Mouse (Mus musculus) neural tube, embryonic 12.5 days (tissue): ENCODE measurements around the gene Stk4. TPM values are rescaled to one million over a fixed set of nuclear protein-coding genes. Genes with fewer than 3 reads are reported as not detected.

Experiments used
- ATAC-seq: fragments of 200-750 bp; cut with Nextera tagmentation; 2 replicates; pipeline ENCODE4 v1.8.0; 2017; ENCODE audit warnings: low read depth, mild to moderate bottlenecking, moderate TSS enrichment, moderate library complexity; ENCODE audit not compliant: low FRiP score
- H3K27ac ChIP-seq: fragments of 300-500 bp; sonication (generic); 2 replicates; pipeline ENCODE4 v1.5.1; 2016
- H3K27me3 ChIP-seq: fragments of 300-500 bp; sonication (generic); replicated peaks from 2 replicates; pipeline ENCODE4 v1.6.1; 2016; ENCODE audit warnings: mild to moderate bottlenecking
- H3K36me3 ChIP-seq: fragments of 300-500 bp; sonication (generic); 2 replicates; pipeline ENCODE4 v1.6.1; 2016; ENCODE audit warnings: mild to moderate bottlenecking
- H3K4me1 ChIP-seq: fragments of 300-500 bp; sonication (generic); 2 replicates; pipeline ENCODE4 v1.6.1; 2016
- H3K4me2 ChIP-seq: fragments of 300-500 bp; sonication (generic); replicated peaks from 2 replicates; pipeline ENCODE4 v1.6.1; 2016; ENCODE audit warnings: mild to moderate bottlenecking
- H3K4me3 ChIP-seq: fragments of 300-500 bp; sonication (generic); 2 replicates; pipeline ENCODE4 v1.5.1; 2016
- H3K9ac ChIP-seq: fragments of 300-500 bp; sonication (generic); 2 replicates; pipeline ENCODE4 v1.6.1; 2016; ENCODE audit warnings: mild to moderate bottlenecking
- H3K9me3 ChIP-seq: fragments of 300-500 bp; sonication (generic); 2 replicates; pipeline ENCODE4 v1.6.1; 2016; ENCODE audit warnings: mild to moderate bottlenecking
- WGBS: fragments of 180-500 bp; shearing (Covaris S2); methylation state at CpG from one replicate; pipeline ENCODE4 v1.1.7; 2016; 5-methylcytosine and 5-hydroxymethylcytosine counted together
- polyA plus RNA-seq: library from polyadenylated mRNA; unstranded; fragments of >200 nt; fragmentation: Nextera tagmentation; extraction: Ambion mirVana; gene quantifications from 2 replicates; pipeline ENCODE4 v1.2.1, GENCODE M21; 2016

Gene Stk4
- polyA plus RNA-seq, result 27.7 and 28.8 TPM in 2 replicates

- Histone ChIP-seq H3K27ac (peak within 1 kb of the TSS; percentile 69; the same call in 1 of the 2 replicates), H3K4me2 (peak within 1 kb of the TSS; percentile 76), H3K4me1 (peaks cover 22% of the 10 kb centered on the region), H3K36me3 (peaks cover 7% of the 10 kb centered on the region), H3K9ac (peak within 1 kb of the TSS; percentile 83), H3K27me3 (no peaks in the 10 kb centered on the region), H3K4me3 (peak within 1 kb of the TSS; percentile 96), H3K9me3 (no peaks in the 10 kb centered on the region)
- under 1% methylated on average over 45 of the region's 45 CpGs for WGBS
- ATAC-seq, result peak; percentile 49
Observed at GRCm38 (mm10) chr2:164070142-164070764, at the start of gene Stk4. TSS of gene Stk4 (plus strand) at chr2:164070322.

- Histone ChIP-seq H3K9ac (no peak overlapping the region), H3K36me3 (peaks cover 29% of the 10 kb centered on the region), H3K4me2 (no peak overlapping the region), H3K9me3 (no peaks in the 10 kb centered on the region), H3K4me1 (no peaks in the 10 kb centered on the region; the same call in 1 of the 2 replicates), H3K4me3 (no peak overlapping the region), H3K27me3 (no peaks in the 10 kb centered on the region), H3K27ac (no peak overlapping the region)
- WGBS, result 50% methylated on average over 2 of the region's 2 CpGs
- no peak for ATAC-seq
Observed at GRCm38 (mm10) chr2:164022104-164022503, 48.0 kb upstream of the Stk4 start.

- Histone ChIP-seq H3K4me3 (no peak within 1 kb of the TSS), H3K4me1 (no peaks in the 10 kb centered on the region; the same call in 1 of the 2 replicates), H3K9me3 (no peaks in the 10 kb centered on the region), H3K36me3 (no peaks in the 10 kb centered on the region), H3K9ac (no peak within 1 kb of the TSS), H3K27me3 (no peaks in the 10 kb centered on the region), H3K4me2 (no peak within 1 kb of the TSS), H3K27ac (no peak within 1 kb of the TSS)
- no peak for ATAC-seq
- WGBS, result 85% methylated on average over 16 of the region's 16 CpGs
Observed at GRCm38 (mm10) chr2:164025150-164025549, 45.0 kb upstream of the Stk4 start, which contains the start of gene Pabpc1l. TSS of gene Pabpc1l (plus strand) at chr2:164025450.

- Histone ChIP-seq H3K9me3 (no peaks in the 10 kb centered on the region), H3K36me3 (no peaks in the 10 kb centered on the region), H3K27ac (no peak overlapping the region), H3K4me3 (no peak overlapping the region), H3K27me3 (no peaks in the 10 kb centered on the region), H3K4me1 (no peaks in the 10 kb centered on the region), H3K4me2 (no peak overlapping the region), H3K9ac (no peak overlapping the region)
- WGBS, result 70% methylated on average over 10 of the region's 10 CpGs
- no peak for ATAC-seq
Observed at GRCm38 (mm10) chr2:164031147-164031546, 39.0 kb upstream of the Stk4 start.

- Histone ChIP-seq H3K27ac (no peak overlapping the region), H3K4me2 (no peak overlapping the region), H3K36me3 (no peaks in the 10 kb centered on the region), H3K4me1 (no peaks in the 10 kb centered on the region), H3K9ac (no peak overlapping the region), H3K9me3 (no peaks in the 10 kb centered on the region), H3K27me3 (no peaks in the 10 kb centered on the region), H3K4me3 (no peak overlapping the region)
- ATAC-seq, result no peak
- WGBS, result 92% methylated on average over 3 of the region's 3 CpGs
Observed at GRCm38 (mm10) chr2:164032973-164033372, 37.1 kb upstream of the Stk4 start.

- Histone ChIP-seq H3K9me3 (no peaks in the 10 kb centered on the region), H3K9ac (no peak overlapping the region), H3K4me1 (no peaks in the 10 kb centered on the region), H3K27ac (no peak overlapping the region), H3K4me3 (no peak overlapping the region), H3K4me2 (no peak overlapping the region), H3K36me3 (no peaks in the 10 kb centered on the region), H3K27me3 (no peaks in the 10 kb centered on the region)
- 61% methylated on average over 10 of the region's 10 CpGs for WGBS
- ATAC-seq, result no peak
Observed at GRCm38 (mm10) chr2:164036520-164037019, 33.6 kb upstream of the Stk4 start.

- Histone ChIP-seq H3K4me3 (no peak overlapping the region), H3K9ac (no peak overlapping the region), H3K4me1 (no peaks in the 10 kb centered on the region), H3K27me3 (no peaks in the 10 kb centered on the region), H3K9me3 (no peaks in the 10 kb centered on the region), H3K4me2 (no peak overlapping the region), H3K36me3 (no peaks in the 10 kb centered on the region), H3K27ac (no peak overlapping the region)
- no peak for ATAC-seq
- WGBS, result 86% methylated on average over 1 of the region's 1 CpGs
Observed at GRCm38 (mm10) chr2:164038407-164039028, 31.6 kb upstream of the Stk4 start.

- Histone ChIP-seq H3K36me3 (no peaks in the 10 kb centered on the region), H3K4me1 (no peaks in the 10 kb centered on the region), H3K27ac (no peak overlapping the region), H3K9ac (no peak overlapping the region), H3K9me3 (no peaks in the 10 kb centered on the region), H3K4me2 (no peak overlapping the region), H3K27me3 (no peaks in the 10 kb centered on the region), H3K4me3 (no peak overlapping the region)
- ATAC-seq, result no peak
- 88% methylated on average over 6 of the region's 6 CpGs for WGBS
Observed at GRCm38 (mm10) chr2:164040949-164041348, 29.2 kb upstream of the Stk4 start.

- Histone ChIP-seq H3K9ac (no peak overlapping the region), H3K4me2 (no peak overlapping the region), H3K27me3 (no peaks in the 10 kb centered on the region), H3K27ac (no peak overlapping the region), H3K9me3 (no peaks in the 10 kb centered on the region), H3K36me3 (no peaks in the 10 kb centered on the region), H3K4me3 (no peak overlapping the region), H3K4me1 (no peaks in the 10 kb centered on the region)
- WGBS, result 84% methylated on average over 2 of the region's 2 CpGs
- ATAC-seq, result no peak
Observed at GRCm38 (mm10) chr2:164041523-164041922, 28.6 kb upstream of the Stk4 start.

GRCm38 (mm10) chr2:164047197-164047690 is 22.9 kb upstream of the Stk4 start:
- 7% methylated on average over 12 of the region's 16 CpGs for WGBS
- ATAC-seq, result no peak
- no peak overlapping the region for H3K27ac ChIP-seq
- peak overlapping the region; percentile 35; the same call in 1 of the 2 replicates for H3K9ac ChIP-seq
- H3K27me3 ChIP-seq, result no peaks in the 10 kb centered on the region
- no peaks in the 10 kb centered on the region for H3K9me3 ChIP-seq
- H3K4me1 ChIP-seq, result 0 out of 2 replicates have a peak, but pooled peaks cover 3% of the 10 kb centered on the region
- peak overlapping the region; percentile 15; the same call in 1 of the 2 replicates for H3K4me3 ChIP-seq
- H3K4me2 ChIP-seq, result peak overlapping the region; percentile 56
- peaks cover 4% of the 10 kb centered on the region; the same call in 1 of the 2 replicates for H3K36me3 ChIP-seq

GRCm38 (mm10) chr2:164053767-164054166 is 16.4 kb upstream of the Stk4 start:
- no peak overlapping the region for H3K4me3 ChIP-seq
- H3K27ac ChIP-seq, result no peak overlapping the region
- ATAC-seq, result no peak
- WGBS, result 91% methylated on average over 8 of the region's 8 CpGs
- H3K9me3 ChIP-seq, result no peaks in the 10 kb centered on the region
- no peak overlapping the region for H3K9ac ChIP-seq
- H3K27me3 ChIP-seq, result no peaks in the 10 kb centered on the region
- no peak overlapping the region for H3K4me2 ChIP-seq
- H3K4me1 ChIP-seq, result no peaks in the 10 kb centered on the region
- H3K36me3 ChIP-seq, result peaks cover 56% of the 10 kb centered on the region

GRCm38 (mm10) chr2:164054671-164055070 is 15.5 kb upstream of the Stk4 start:
- no peaks in the 10 kb centered on the region for H3K4me1 ChIP-seq
- ATAC-seq, result no peak
- H3K4me2 ChIP-seq, result no peak overlapping the region
- 94% methylated on average over 8 of the region's 8 CpGs for WGBS
- H3K27me3 ChIP-seq, result no peaks in the 10 kb centered on the region
- H3K4me3 ChIP-seq, result no peak overlapping the region
- no peaks in the 10 kb centered on the region for H3K9me3 ChIP-seq
- no peak overlapping the region for H3K27ac ChIP-seq
- H3K36me3 ChIP-seq, result peaks cover 65% of the 10 kb centered on the region
- H3K9ac ChIP-seq, result no peak overlapping the region
